Mouse (Mus musculus) stomach, embryonic 16.5 days (tissue): Measurements from ENCODE around the gene Grhl1. TPM values are rescaled to one million over a fixed set of nuclear protein-coding genes. Genes with fewer than 3 reads are reported as not detected.
A peak's percentile ranks its signal among the peaks of the same experiment; 100 is the strongest.

Source experiments
- ATAC-seq: fragments of 200-750 bp; cut with Nextera tagmentation; 2 replicates; pipeline ENCODE4 v1.8.0; 2017; ENCODE audit warnings: moderate number of reproducible peaks, moderate TSS enrichment; ENCODE audit not compliant: insufficient read depth, low FRiP score
- H3K27ac ChIP-seq: fragments of 300-500 bp; sonication (generic); 2 replicates; pipeline ENCODE4 v1.5.1; 2014; ENCODE audit warnings: low read length
- H3K27me3 ChIP-seq: fragments of 300-500 bp; sonication (generic); 2 replicates; pipeline ENCODE4 v1.6.1; 2014; ENCODE audit warnings: low read length, control low read depth, mixed read lengths; ENCODE audit not compliant: control insufficient read depth, insufficient read depth
- H3K36me3 ChIP-seq: fragments of 300-500 bp; sonication (generic); 2 replicates; pipeline ENCODE4 v1.6.1; 2014; ENCODE audit warnings: low read length; ENCODE audit not compliant: control insufficient read depth, insufficient read depth
- H3K4me1 ChIP-seq: fragments of 300-500 bp; sonication (generic); 2 replicates; pipeline ENCODE4 v1.6.1; 2014; ENCODE audit warnings: low read length, control low read depth, mixed read lengths; ENCODE audit not compliant: control insufficient read depth, insufficient read depth
- H3K4me2 ChIP-seq: fragments of 300-500 bp; sonication (generic); 2 replicates; pipeline ENCODE4 v1.6.1; 2014; ENCODE audit warnings: low read depth, low read length, mixed read lengths
- H3K4me3 ChIP-seq: fragments of 300-500 bp; sonication (generic); replicated peaks from 2 replicates; pipeline ENCODE4 v1.5.1; 2014; ENCODE audit warnings: mild to moderate bottlenecking, low read length
- H3K9ac ChIP-seq: fragments of 300-500 bp; sonication (generic); 2 replicates; pipeline ENCODE4 v1.6.1; 2014; ENCODE audit warnings: low read length
- H3K9me3 ChIP-seq: fragments of 300-500 bp; sonication (generic); replicated peaks from 2 replicates; pipeline ENCODE4 v1.6.1; 2016; ENCODE audit warnings: low read length, control low read depth; ENCODE audit not compliant: control insufficient read depth
- WGBS: fragments of 180-500 bp; shearing (Covaris S2); extraction: QIAGEN DNeasy Blood & Tissue Kit; methylation state at CpG from one replicate; pipeline ENCODE4 v1.1.7; 2014; 5-methylcytosine and 5-hydroxymethylcytosine counted together
- polyA plus RNA-seq: library from polyadenylated mRNA; unstranded; fragments of >200 nt; fragmentation: Nextera tagmentation; extraction: Ambion mirVana; gene quantifications from 2 replicates; pipeline ENCODE4 v1.2.1, GENCODE M21; 2015

Gene Grhl1
- polyA plus RNA-seq, 1 experiment from 2014 or later, result 16.3 TPM

DNA sequence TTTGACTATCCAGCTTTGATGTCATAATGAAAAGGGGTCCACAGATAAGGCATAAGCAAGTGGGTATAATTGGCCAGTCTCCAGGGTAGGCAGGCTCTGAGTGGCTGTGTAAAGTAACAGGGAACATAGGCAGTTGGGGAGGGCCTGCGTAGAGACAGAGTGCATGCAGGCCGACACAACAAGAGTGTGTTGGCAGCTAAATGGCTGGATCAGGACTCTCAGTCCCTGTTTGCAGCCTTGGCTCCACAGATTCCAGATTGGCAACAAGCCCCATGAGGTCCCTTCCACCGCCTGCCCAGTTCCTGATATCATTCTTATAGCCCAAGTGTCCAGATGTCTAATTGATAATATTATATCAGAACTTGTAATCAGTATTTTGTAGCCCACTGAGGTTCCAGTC, 11.6 kb downstream of the Grhl1 start:
- H3K27me3 ChIP-seq, result no peaks in the 10 kb centered on the region
- 91% methylated on average over 3 of the region's 3 CpGs for WGBS
- no peak overlapping the region for H3K4me2 ChIP-seq
- H3K9me3 ChIP-seq, result no peaks in the 10 kb centered on the region
- no peak overlapping the region for H3K4me3 ChIP-seq
- H3K27ac ChIP-seq, result no peak overlapping the region
- H3K4me1 ChIP-seq, result no peaks in the 10 kb centered on the region
- no peak for ATAC-seq
- no peaks in the 10 kb centered on the region for H3K36me3 ChIP-seq
- H3K9ac ChIP-seq, result no peak overlapping the region

DNA sequence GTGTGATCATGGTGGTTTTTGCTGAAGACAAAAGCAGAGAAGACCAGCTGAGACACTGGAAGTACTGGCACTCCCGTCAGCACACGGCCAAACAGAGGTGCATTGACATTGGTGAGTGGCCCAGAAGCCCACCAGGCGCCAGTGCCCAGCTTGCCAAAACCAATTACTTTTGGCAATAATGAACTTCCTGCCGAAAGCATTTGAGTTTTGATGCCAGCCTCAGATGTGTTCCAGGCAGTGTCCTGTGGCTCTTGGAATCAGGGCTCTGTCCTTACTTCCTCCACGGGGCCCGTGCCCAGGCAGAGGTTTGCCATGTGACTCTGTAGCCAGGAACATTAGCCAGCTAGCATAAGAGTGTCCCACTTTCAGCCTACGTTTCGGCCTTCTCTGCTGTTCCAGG, 12.8 kb downstream of the Grhl1 start:
- Histone ChIP-seq H3K4me3 (no peak overlapping the region), H3K9ac (no peak overlapping the region), H3K27ac (no peak overlapping the region), H3K9me3 (no peaks in the 10 kb centered on the region), H3K4me1 (no peaks in the 10 kb centered on the region), H3K4me2 (no peak overlapping the region), H3K27me3 (no peaks in the 10 kb centered on the region), H3K36me3 (no peaks in the 10 kb centered on the region)
- 80% methylated on average over 8 of the region's 8 CpGs for WGBS
- no peak for ATAC-seq

DNA sequence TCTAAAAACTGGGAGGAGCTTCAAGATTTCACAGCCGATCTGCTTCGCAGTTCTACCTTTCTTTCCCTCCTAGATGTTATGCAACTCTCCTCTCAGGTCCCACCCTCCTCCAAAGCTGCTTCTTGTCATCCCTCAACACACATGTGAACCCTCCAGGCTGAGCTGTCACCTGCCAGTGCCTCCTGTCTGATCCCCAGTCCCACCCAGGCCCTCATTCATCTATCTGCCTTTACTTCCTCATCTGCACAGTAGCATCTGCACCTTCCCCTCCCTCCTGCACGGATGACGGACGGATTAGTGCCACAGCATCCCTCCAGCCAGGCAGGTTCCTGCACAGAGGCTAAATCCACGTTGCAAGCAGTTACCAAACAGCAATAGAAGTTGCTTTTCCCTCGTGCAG, 14.1 kb downstream of the Grhl1 start:
- H3K4me1 ChIP-seq, result no peaks in the 10 kb centered on the region
- WGBS, result 68% methylated on average over 7 of the region's 7 CpGs

DNA sequence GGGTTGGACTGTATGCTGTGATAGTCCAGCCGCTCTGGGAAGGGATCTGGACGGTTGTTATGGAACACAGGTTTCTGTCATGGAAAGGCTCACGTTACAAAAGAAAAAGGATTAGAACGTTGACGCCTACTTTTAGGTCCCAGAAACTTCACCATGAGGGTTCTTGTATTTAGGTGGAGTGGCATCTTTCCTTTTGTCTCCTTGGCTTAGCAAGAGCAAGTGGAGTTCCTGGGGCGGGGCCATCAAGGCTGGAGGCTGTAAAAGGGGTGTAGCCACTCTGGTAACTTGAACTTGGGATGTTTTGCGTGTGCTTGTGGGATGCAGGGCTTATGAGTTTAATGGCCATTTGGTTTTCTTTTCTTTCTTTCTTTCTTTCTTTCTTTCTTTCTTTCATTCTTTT, 18.3 kb downstream of the Grhl1 start:
- 82% methylated on average over 7 of the region's 7 CpGs for WGBS

More for the DNA sequence above, 14.1 kb downstream of the Grhl1 start:
- Histone ChIP-seq H3K36me3 (no peaks in the 10 kb centered on the region), H3K9ac (no peak overlapping the region), H3K27me3 (no peaks in the 10 kb centered on the region), H3K4me3 (no peak overlapping the region), H3K4me2 (no peak overlapping the region), H3K27ac (no peak overlapping the region), H3K9me3 (no peaks in the 10 kb centered on the region)
- 0 out of 2 replicates have a peak, but pooled peaks have one; percentile 17 for ATAC-seq

DNA sequence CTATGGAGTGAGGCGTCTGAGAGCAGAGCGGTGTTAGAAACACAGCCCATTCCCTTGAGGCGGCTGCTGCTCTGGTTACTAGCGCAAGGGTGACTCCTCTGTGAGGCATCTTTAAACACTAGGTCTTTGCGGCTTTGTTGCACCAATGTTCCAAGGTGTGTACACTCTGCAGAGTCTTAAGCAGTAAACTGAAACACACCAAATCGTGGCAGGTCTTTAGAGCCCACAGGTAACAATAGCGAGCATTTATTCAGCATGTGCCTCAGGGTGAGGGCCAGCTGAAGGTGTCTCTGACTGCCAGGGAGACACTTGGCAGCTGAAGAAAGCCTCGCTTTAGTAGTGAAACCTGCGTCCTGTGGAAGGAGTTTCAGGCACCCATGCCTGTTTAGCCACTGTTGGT, 20.0 kb downstream of the Grhl1 start:
- Histone ChIP-seq H3K4me1 (peaks cover 6% of the 10 kb centered on the region; the same call in 1 of the 2 replicates), H3K9ac (no peak overlapping the region), H3K4me3 (no peak overlapping the region), H3K27ac (peak overlapping the region; percentile 56; the same call in 1 of the 2 replicates), H3K4me2 (no peak overlapping the region), H3K9me3 (no peaks in the 10 kb centered on the region), H3K27me3 (no peaks in the 10 kb centered on the region), H3K36me3 (no peaks in the 10 kb centered on the region)
- no peak for ATAC-seq
- 75% methylated on average over 9 of the region's 9 CpGs for WGBS

More for the DNA sequence above, 18.3 kb downstream of the Grhl1 start:
- H3K9me3 ChIP-seq, result no peaks in the 10 kb centered on the region
- H3K27me3 ChIP-seq, result no peaks in the 10 kb centered on the region
- H3K4me3 ChIP-seq, result no peak overlapping the region
- no peak for ATAC-seq
- no peaks in the 10 kb centered on the region for H3K36me3 ChIP-seq
- peak overlapping the region; percentile 36; the same call in 1 of the 2 replicates for H3K27ac ChIP-seq
- H3K4me1 ChIP-seq, result peaks cover 6% of the 10 kb centered on the region; the same call in 1 of the 2 replicates
- no peak overlapping the region for H3K4me2 ChIP-seq
- H3K9ac ChIP-seq, result no peak overlapping the region

DNA sequence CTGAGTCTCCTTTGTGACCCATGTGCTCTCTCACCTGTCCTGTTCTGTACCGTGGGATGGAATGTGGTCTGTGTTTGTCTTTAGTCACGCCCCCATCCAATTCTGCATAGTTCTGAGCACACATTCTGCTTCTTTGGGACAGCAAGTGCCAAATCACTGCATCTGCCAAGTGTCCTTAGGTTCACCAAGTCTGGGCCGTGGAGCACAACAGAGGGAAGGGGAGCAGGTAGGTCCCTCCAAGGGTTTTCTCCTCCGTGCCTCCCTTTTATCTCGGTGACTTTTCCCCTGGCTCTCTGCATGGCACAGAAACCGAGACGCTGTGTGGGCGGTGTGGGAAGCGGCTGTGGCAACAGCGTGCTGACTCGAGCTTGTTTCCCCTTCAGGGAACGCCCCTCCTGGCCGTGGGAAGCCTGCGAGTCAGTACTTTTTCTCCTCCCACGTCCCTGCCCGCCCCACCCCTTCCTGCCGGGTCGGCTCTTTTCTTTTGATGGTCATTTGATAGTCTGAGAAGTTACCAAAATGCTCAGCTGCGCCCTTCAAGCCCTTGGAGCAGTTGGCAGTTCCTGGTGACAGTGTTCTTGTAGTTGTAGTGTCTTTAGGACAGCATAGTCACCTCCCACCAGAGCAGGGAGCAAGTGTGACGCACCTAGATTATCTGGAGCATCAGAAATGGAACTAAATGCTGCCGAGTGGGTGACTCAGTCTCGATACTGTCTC, 21.0 kb downstream of the Grhl1 start:
- peak overlapping the region; percentile 76 for H3K27ac ChIP-seq
- H3K4me3 ChIP-seq, result peak overlapping the region; percentile 26
- 8% methylated on average over 22 of the region's 22 CpGs for WGBS
- H3K9ac ChIP-seq, result peak overlapping the region; percentile 62; the same call in 1 of the 2 replicates
- ATAC-seq, result peak; percentile 74; the same call in 1 of the 2 replicates
- no peaks in the 10 kb centered on the region for H3K36me3 ChIP-seq
- H3K9me3 ChIP-seq, result no peaks in the 10 kb centered on the region
- peak overlapping the region; percentile 57 for H3K4me2 ChIP-seq
- no peaks in the 10 kb centered on the region for H3K27me3 ChIP-seq
- H3K4me1 ChIP-seq, result peaks cover 6% of the 10 kb centered on the region; the same call in 1 of the 2 replicates

DNA sequence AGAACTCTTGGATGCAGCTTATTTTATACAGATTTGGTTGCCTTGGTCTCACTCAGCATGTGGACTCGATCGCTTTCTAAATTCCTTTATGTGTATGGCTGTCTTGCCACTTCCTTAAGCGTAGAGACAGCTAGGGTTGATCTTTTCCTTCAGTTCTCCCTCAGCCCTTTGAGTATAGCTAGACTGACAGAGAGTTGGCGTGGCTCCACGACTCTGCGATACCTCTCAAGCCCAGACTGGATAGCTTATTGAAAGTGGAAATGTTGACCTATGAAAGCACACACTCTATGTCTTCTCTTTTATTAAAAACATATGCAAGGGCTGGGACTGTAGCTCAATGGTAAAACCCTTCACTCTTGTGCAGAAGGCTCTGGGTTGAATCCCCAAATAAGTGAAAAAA, 25.3 kb downstream of the Grhl1 start:
- ATAC-seq, result no peak
- WGBS, result 50% methylated on average over 6 of the region's 6 CpGs
- Histone ChIP-seq H3K36me3 (no peaks in the 10 kb centered on the region), H3K4me2 (no peak overlapping the region), H3K27me3 (no peaks in the 10 kb centered on the region), H3K9ac (no peak overlapping the region), H3K9me3 (no peaks in the 10 kb centered on the region), H3K27ac (peak overlapping the region; percentile 42; the same call in 1 of the 2 replicates), H3K4me3 (no peak overlapping the region), H3K4me1 (peaks cover 6% of the 10 kb centered on the region; the same call in 1 of the 2 replicates)

DNA sequence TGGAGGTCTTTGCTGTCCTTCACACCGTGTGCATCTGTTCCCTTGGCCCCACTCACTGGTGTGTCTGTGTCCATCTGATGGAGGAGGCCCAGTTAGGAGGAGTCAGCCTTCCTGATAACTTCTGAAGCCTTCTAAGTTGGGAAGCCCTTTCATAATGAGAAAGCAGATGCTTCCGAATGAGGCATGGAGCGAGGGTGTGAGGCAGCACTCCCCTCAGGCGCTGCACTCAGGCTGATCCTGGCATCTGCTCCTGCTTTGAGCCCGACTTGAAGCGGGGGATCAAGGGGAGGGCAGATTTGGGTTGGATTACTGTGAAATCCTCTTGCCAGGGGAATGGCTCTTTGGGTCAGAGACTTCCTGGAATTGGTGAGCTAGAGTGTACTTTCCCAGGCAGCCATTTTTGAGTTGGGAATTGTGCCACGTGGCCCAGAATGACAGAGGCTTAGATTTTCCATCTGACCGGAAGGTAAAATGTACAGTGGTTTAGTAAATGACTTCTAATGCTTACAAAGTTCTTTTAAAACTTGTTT, 27.3 kb downstream of the Grhl1 start:
- whole genome bisulfite sequencing, result 68% methylated on average over 8 of the region's 8 CpGs
- no peak for ATAC-seq
- Histone ChIP-seq H3K4me2 (no peak overlapping the region), H3K27ac (no peak overlapping the region), H3K36me3 (no peaks in the 10 kb centered on the region), H3K27me3 (no peaks in the 10 kb centered on the region), H3K9ac (no peak overlapping the region), H3K4me3 (no peak overlapping the region), H3K9me3 (no peaks in the 10 kb centered on the region), H3K4me1 (no peaks in the 10 kb centered on the region)

DNA sequence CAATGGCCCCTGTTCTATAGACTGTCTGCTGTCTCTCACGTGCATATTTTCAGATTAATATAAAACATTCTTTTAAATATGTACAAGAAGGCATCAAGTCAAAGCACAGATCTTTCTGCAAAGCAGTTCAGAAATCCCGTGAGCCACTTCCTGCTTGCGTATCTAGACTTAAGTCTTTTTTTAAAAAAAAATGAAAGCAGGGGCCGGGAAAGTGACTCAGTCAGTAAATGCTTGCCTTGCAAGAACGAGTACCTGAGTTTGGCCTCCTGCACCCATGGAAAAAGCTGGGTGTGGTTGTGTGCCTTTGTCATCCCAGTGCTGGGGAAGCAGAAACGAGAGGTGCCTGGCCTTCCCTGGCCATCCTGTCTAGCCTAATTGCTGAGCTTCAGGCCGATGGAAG, 28.0 kb downstream of the Grhl1 start:
- ATAC-seq, result peak; percentile 26; the same call in 1 of the 2 replicates
- whole genome bisulfite sequencing, result 65% methylated on average over 7 of the region's 7 CpGs
- Histone ChIP-seq H3K4me1 (no peaks in the 10 kb centered on the region), H3K36me3 (no peaks in the 10 kb centered on the region), H3K9ac (no peak overlapping the region), H3K4me3 (no peak overlapping the region), H3K27me3 (no peaks in the 10 kb centered on the region), H3K4me2 (no peak overlapping the region), H3K27ac (no peak overlapping the region), H3K9me3 (no peaks in the 10 kb centered on the region)
